Mouse (Mus musculus) regulatory T cell (primary cell): ENCODE measurements at regions not wholly inside any gene's neighbourhood (a gene's known extent, or its start where the extent isn't known, plus 50 kb on each side); places are given as distances from the start of the nearest gene placed in this dataset.

Experiments
- in situ Hi-C: fragments of 300-600 bp; cut with MboI, MseI; formaldehyde crosslinking; loops from one replicate; pipeline ENCODE4 v1.15.1; 2025; ENCODE audit warnings: high pct_unique_total_duplicates

DNA sequence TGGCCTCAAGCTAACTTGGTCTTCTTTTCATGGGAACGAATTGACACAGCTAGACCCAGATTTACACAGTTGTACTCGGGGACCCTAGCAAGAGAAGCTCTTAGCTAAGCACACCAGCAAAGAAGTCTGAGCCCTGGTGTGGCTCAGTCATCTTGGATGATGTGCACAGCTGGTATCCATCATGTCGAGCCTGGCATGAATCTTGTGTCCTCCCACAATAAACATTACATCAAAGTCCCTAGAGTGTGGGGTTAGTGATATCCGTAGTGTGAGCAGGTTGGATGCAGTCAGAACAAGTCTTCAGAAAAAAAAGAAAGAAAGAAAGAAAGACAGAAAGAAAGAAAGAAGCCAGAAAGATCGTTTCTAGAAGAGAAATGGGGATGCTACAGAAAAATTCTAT is 52.1 kb upstream of the Hmcn1 start:
- in situ Hi-C loops: no loop called here

DNA sequence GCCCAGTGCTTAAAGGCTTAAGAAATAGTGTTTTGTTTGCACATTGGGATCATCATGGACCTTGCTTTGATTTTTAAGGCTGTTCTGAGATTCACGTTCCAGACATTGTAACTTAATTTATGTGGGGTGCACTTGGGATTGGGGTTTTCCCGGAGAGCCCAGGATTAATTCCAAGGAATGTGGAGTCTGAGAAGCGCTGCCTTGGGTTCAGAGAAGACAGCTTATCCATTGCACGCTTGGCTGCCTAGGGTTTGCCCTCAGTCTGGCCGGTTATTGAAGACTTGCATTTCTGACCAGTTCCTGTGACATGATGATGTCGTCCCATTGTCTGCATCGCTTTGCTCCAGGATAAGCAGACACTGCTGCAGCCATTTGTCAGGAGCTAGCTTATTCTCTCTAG is 53.4 kb upstream of the Hmcn1 start:
- in situ Hi-C loops: no loop called here

DNA sequence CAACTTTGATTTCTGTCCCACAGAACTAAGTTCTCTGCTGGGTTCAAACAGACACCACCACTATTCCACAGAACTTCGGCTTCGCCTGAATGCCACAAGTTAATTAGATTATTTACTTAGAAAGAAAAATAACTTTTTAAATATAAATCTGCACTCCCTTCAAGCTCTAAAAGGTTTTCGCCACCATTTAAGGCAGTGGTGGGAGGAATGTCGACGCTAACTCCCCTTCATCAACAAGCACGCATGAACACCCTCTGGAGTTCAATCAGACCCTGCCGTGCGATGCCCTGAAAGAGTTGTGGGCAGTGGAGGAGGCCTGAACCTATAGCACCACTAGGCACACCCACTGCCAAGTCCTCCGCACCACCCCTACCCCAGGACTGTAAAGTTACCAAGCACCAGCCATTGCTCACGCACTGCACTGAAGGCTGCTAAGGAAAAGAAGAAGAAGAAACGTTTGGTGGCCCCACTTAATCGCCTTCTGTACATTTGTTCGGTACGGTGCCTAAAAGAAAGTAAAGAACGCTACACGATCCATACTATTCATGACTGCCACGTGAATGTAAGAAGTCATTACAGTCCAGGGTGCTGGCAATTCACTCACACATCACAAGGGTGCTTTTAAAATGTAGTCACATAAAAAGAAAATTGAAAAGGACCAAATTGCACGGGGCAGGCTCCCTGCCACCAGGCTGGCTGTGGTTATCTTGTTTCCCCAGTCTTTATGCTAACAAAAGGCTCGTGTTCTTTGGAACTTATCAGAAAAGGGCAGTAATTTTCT is 56.7 kb upstream of the Hmcn1 start:
- in situ Hi-C loops: no loop called here

DNA sequence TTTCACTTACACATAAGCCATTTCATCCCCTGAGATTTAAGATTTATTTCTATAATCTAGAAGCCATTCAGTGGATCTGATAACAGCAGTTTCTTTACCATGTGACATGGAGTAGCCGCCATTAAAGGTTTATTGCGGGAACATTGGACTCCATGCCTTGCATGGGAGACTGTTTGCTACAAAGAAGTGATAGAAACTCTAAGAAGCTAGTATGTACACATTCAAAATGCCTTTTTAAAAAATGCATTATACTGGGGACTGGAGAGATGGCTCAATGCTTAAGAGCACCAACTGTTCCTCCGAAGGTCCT is 57.2 kb upstream of the Hmcn1 start:
- in situ Hi-C loops: no loop called here

DNA sequence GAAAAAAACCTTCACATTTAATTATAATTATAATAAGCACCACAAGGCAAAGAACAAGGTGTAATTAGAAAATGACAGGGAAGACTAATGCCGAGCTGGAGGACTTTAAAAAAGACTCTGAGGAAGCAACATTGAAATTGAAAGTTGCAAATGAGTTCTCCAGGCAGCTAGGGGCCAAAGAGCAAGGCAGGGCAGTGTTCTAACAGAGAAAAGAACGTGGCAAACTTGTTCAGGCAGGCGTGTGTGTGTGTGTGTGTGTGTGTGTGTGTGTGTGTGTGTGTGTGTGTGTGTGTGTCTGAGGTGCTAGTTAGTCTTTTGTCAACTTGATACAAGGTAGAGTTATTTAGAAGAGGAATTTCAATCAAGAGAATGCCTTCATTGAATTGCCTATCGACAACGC is 60.0 kb upstream of the Hmcn1 start:
- in situ Hi-C loops: no loop called here

DNA sequence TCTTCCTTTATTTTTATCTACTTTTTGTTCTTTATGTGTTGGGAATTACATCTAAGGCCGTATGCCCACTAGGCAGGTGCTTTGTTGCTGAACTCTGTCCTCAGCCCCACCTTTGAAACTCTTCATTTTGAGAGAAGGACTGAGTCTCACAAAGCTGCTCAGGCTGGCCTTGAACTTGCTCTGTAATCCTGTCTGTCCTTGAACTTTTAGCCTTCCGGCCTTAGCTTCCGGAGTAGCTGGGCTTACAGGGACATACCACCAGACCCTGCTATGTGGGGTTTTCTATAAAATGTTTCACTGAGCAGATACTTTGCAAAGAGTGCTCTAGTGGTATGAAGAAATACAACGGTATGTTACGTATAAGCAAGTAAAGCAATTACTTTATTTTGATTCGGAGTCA is 62.2 kb upstream of the Hmcn1 start:
- in situ Hi-C loops: no loop called here

DNA sequence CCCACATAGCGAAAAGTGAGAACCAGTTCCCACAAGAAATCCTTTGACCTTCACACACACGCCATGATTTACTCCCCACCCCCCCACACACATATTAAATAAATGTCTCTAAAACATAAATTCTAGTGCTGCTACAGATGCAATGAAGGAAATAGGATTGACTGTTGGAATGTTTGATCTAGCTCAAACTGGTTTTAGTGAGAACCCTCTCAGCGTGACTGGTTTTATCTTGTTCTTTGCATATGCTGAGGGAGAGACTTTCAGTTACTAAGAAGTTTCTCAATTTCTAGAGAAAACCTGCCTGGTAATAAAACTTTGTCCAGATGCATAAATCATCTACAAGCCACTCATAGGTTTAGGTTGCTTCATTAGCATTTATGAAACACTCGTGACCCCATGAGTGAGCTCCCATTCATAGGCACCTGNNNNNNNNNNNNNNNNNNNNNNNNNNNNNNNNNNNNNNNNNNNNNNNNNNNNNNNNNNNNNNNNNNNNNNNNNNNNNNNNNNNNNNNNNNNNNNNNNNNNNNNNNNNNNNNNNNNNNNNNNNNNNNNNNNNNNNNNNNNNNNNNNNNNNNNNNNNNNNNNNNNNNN is 66.4 kb upstream of the Hmcn1 start:
- in situ Hi-C loops: no loop called here

DNA sequence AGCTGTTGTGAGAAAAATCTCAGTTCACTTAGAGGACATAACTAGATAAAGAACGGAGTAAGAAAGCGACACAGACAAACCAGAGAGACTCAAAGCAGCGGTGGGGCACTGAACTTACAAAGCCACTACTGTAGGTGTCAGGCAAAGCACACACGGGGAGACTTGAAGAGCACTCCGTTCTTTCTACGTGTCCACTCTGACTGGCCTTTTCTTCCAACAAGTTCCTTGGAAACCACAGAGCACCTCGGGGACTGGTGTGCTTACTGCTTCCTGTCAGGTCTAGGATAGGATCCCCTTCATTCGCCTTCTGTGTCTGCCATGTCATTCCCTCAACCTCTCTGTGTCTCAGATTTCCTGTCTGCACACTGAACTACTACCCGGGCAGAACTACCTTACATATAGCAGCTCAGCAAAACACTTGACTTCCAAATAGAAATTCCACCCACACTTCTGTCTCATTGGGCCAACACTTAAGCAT is 71.9 kb upstream of the Hmcn1 start:
- in situ Hi-C loops: no loop called here

DNA sequence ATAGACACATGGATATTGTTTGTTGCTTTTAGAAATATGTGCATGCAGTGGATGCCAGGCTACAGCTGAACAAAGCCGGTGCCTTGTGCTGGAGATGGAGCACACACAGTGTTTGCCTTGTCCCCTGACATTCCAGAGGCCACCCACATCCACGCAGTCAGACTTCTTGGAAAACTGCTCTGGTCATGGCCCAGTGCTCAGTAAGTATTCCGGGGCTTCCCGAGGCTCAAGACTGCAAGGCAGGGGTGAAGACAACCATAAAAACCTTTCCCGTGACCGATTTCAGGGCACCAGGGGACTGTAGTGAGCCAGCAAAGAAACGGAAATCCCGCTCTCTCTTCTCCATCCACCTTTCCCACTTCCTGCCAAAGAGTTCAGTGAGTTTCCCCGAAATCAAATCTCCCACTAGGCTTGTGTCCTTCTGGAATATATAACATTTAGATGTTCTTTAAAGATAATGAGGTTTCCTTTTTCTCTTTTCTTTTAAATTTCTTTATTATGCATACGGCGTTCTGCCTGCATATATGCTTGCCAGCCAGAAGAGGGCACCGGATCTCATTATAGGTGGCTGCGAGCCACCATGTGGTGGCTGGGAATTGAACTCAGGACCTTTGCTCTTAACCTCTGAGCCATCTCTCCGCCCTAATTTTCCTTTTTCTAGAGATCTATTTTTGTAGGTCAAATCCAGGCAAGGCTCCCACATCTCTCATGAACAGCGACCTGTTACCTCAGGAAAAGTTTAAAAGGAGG is 73.3 kb upstream of the Hmcn1 start:
- in situ Hi-C loops: no loop called here

DNA sequence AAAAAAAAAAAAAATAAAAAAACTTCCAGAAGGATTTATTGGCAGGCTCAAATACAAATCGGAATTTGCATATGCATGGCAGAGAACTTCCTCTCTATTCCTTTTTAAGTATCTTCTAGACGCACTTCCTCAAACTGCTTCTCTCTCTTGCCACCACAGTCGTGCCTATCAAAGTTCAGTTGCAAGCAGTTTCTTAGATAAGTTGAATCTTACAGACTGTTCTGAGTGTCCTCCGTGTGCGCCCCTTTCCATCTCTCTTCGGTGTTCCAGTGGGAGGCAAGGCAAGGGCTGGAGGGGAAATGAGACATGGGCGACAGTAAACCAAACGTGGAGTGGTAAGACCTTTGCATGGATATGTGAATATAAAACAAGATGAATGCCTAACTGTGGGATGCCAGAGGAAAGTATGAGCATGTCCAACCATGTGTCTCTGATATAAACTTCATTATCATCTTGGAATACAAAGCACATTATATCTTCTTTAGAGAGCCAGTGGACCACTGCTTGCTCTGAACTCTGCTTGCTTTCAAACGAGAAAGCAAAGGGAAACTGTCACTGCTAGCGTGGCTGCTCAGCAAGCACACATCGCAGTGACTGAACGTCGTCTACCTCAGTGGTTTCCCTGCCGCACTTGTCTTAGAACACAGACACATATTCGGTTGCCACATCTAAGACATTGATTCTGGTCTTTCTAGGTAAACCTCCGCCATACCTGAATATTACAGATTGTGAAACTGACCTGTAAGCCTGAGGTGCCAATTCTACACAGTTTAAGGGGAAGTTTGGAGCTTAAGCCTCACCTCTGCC is 81.5 kb upstream of the Hmcn1 start:
- in situ Hi-C loops: loop anchor here (5.0 kb wide), 1 partner anchor 268 kb away; the partner anchor contains the start of gene Ivns1abp

DNA sequence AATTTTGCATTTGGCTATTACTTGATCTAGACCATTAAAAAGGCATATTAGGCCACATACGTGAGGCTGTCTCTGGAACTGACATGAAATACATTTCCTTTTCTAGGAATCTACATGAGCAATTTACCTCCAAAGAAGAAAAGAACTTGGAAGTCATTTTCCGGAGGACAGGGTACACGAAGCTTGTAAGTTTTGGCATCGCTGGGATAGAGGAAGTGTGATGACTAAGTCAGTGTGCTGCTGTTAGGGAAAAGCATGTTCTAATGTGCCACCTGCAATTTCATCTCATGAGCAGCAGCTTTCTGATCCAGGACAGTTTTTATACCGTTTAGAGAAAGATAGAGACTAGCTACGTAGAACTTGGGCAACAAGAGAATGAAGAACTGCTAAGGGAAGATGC is 82.3 kb upstream of the Hmcn1 start:
- in situ Hi-C loops: loop anchor here (5.0 kb wide), 1 partner anchor 267 kb away; the partner anchor contains the start of gene Ivns1abp

DNA sequence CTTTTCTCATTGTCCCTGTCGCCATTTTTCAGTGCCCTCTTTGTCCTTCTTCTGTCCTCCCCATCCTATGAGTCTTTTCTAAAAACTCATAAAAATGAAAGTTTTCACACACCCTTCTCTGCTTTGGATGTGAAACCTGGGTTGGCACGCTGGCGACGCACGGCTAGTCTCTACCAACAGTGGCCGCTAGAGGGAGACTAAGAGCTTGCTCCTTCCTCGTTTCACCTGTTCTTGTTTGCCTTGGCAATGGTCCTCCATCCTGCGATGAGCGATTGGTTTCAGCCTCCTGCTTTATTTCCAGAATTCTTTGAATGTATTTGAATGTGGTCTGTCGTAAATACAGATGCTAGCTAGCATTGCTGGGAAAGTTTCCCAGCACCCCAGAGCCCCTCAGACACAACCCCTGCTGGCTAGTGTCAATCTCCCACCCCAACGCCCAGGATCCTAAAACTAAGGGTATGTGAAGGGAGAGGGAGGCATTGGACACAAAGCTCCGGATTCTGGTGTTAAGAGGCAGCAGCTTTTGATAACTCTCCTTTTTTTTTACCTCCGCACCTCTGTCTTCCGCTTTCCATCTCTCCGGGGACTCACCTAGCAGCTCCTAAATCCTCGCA is 85.8 kb upstream of the Hmcn1 start:
- in situ Hi-C loops: loop anchor here (5.0 kb wide), 1 partner anchor 263 kb away; the partner anchor contains the start of gene Ivns1abp

DNA sequence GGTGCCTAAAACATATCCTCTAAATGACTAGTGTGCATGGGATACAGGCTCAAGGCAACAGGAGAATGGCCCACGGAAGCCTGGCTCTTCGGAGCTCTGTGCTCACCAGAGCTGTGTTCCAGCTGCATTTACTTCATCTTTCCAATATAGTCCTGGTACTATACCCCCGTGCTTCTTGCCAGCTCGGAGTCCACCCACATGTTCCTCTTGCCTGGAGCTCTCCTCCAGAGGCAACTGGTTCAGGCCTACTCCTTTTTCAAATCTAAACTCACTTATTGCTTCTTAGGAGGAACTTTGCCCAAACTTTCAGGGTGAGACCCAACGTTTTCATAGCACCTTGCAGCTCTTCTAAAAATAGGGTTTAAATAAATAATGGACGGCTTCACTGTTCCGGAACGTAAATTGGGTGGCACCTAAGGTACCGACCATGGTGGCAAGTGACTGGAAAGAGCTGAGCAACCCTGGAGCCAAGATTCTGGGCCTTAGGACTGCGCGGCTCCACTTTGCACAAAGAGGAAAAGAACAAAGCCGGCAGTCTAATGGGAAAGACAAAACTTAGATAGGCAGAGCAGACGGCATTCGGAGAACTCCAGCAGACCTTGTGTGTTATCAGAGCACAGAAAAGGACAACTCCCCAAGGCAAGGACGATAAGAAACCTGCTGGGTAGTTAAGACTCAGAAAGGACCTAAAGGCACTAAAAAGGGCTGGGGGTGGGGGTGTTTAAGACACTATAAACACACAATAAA is 86.6 kb upstream of the Hmcn1 start:
- in situ Hi-C loops: loop anchor here (5.0 kb wide), 1 partner anchor 263 kb away; the partner anchor contains the start of gene Ivns1abp

DNA sequence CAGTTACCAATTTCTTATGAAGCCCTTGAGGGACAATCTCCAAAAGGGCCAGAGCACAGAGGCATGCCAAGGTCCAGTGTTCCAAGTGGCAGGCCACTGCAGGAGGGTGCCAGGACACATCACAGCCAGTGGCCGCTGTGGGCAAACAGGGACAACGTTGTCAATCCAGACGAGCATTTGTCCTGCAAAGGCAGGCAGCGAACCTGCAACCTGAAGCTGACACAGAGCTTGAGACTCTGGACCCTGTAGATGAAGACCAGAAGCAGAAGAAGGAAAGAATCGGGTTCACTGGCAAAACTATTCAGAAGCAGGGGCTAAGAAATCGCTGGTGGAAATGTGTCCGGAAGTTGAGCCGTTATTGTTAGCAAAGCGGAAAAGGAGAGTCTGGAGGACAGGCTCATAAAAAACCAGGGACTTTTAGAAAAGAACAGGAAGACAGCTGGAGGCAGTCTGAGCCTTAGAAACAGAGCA is 87.3 kb upstream of the Hmcn1 start:
- in situ Hi-C loops: no loop called here

DNA sequence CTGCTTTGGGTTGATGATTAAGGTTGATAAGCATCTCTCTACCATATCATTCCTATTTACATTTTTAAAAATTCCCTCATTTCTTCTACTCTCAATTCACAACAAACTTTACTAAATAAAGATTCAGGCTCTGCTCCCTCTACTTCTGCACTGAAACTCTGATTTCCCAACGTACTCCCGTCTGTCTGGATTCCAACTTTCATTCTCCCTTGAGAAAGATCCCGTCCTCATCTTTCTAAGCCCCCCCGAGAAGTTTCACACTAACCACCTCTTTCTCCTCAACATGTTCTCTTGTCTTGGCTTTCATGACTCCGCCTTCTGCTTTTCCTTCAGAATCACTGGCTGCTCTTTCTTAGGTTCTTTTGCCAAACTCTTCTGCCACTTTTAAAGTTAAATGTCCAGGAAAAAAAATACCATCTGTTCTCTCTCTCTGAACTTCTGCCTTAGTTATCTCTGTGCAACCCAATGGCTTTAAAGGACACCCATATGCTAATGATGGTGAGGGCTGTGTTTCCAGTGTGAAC is 89.3 kb upstream of the Hmcn1 start:
- in situ Hi-C loops: no loop called here

DNA sequence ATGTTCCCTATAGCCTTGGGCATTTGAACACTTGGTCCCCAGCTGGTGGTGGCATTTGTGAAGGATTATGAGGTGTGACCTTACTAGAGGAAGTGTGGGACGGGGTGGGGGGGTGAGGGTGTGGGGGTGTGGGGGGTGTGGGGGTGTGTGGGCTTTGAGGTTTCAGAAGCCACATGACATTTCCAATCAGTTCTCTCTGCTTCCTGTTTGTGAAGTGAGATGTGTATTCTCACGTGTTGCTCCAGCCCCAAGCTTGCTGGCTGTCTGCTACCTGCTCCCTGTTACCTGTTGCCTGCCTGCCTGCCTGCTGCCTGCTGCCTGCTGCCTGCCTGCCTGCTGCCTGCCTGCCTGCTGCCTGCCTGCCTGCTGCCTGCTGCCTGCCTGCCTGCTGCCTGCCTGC is 90.6 kb upstream of the Hmcn1 start:
- in situ Hi-C loops: no loop called here

DNA sequence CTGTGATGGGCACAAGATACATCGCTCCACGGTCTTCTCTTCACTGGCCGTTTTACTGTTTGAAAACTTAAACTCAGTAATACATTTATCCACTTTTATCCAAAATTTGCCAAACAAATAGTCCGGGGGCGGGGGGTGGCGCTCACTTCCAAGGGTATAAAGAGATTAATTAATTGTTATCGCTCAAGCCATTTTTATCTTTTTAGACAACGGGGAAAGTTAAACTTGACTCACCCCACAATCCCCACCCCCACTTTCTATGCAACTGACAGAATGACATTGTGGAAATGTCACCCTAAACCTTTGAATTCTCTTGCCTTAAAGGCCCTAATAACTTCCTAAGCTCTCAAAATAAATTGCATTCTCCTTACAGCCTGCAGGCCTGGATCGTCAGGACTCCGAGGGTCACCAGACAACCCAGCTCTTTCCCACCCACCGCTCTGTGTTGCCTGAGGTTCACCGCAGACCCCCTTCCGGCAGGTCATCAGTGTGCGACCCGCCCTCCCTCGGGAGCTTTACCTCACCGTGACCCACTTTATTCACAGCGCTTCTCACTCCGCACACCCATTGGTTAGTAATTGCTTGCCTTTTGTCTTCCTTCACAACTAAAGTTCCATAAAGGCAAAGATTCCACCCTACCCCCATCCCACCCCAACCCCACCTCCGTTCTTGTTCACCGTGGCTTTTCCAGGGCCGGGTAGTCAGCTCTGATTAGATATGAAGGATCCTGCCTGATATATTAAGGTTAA is 93.0 kb upstream of the Hmcn1 start:
- in situ Hi-C loops: no loop called here

DNA sequence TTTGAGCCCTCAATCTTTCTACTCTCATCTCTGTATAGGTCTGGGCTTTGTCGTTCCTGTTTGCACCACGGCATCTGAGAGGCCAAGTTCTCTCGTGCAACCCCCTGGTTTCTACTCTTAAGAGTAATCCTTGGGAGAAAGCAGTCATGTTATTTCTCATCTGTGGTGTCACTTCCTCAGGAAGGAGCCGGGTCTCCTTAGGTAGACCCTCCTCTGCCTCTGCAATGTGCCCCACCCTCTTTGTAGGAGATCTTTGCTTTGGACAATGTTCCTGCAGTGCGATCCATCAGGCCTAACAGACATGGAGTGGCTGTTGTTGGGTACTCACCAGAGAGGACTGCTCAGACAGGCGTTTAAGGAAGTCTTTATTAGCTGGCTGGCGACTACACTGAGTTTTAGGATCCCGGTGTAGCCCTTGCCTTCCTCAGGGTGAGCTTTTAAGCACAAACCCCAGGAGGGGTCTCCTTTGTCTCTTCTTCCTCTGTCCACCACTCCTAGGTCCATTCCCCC is 94.0 kb upstream of the Hmcn1 start:
- in situ Hi-C loops: no loop called here

DNA sequence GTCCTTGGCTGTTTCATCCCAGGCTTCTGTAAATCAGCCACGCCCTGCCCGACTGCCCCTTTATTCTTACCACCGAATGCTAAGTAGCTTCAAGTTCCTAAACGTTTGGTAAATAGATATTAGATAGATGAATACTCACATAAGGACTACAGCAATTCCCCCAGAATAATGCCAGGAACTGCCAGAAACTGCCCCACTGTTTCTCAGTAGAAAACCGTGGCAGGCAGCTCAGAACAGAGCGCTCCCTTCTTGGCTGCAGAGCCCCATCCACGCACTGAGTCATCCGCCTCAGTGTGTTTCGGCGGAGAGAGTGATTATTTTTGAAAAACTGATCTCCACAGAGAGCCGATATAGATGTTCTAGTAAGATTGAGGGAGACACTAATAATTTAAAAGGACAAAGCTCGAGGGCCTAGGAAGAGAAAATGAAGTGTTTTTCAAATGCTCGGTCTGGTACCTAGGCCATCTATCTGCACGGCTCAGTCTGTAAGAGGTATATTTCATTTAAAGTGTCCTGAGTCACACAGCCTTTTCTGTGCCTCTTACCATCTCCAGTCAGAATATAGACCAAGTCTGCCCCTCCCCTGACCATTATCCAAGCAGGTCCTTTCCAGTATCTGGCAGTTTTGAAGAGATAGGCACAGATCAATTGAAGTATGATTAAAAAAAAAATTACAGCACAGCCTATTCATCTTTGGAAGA is 94.4 kb upstream of the Gm47985 start:
- in situ Hi-C loops: no loop called here
